Mouse (Mus musculus): ENCODE measurements around the gene Ebf1.

GRCm38 (mm10) chr11:44636241-44636640, 19.1 kb downstream of the Ebf1 start:
- TF ChIP-seq CTCF (IDR thresholded peaks at IDR 0.05) = no peak
- TF ChIP-seq EP300 (IDR thresholded peaks at IDR 0.05) = no peak
